Mouse (Mus musculus) spleen, adult 18-20 months (tissue): ENCODE results near the gene Hspa12a.

Experiments used
- DNase-seq, 2 experiments: peaks; one replicate each; pipeline ENCODE4 v3.0.0; 2022; ENCODE audit warnings: mixed read lengths in 2 of 2

Gene Hspa12a

DNA sequence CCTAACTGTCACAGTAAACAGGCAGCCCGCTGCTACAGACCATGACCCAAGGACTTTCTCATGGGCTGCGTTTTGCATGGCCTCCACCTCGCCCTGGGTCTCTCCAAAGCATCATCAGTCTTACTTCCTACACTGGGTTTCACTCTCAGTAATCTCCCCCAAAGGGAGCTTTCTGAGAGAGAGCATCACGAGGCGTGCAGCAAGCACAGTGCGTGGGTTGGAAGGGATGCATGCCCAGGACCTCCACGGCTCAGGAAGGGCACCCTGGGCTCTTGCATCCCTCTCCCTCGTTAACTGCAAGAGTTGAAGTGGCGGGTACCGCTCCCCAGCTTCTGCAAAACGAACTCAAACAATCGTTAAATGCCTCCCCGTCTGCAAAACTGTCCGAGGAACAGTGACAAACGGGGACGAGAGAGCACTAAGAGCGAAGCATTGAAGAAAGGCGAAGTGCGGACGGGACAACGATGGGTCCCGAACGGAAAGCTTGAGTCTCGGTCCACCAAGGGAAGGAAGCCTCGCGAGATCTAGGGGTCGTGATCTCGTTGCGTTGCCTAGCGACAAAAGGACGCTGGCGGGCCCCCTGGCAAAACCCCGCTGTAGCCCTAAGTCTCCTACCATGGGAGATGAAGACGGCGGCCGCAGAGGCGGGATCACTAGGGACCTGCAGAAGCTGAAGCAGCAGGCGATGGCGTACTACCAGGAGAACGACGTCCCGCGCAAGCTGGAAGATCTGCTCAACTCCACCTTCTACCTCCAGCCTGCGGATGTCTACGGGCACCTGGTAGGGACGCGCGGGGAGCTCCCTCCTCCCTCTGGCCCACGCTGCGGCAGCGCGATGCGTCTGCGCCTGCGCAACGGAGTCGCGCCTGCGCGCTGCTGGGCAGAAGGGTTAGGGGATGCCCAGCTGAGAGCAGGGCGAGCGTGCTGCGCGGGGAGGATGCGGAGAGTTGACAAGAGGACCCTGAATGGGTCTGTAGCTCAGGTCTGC lies at the start of gene Hspa12a, which contains the start of gene Eno4:
Gene Hspa12a (minus strand): TSS at position 814 of the 988 bp plus-strand sequence.
Gene Eno4 (plus strand): TSS at position 585 of the 988 bp plus-strand sequence.
- DNase-seq: peak; percentile 89 to 92

DNA sequence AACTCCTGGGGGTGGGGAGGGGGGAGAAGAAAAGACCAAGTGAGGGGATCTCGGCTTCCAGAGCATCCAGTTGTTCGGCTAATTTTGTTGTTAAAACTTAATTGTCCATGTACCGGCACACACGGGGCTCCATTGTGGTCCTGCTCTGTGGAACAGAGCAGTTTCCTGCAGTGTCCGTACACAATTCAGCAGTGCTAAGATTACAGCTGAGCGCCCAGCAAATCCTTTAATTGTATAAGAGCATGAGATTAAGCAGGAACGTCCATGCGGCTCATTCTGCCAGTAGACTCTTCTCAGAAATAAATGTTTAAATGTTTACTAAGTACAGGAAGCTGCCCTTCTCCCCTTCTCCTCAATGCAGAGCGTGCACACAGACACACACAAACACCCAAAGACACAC lies 38.1 kb upstream of the Hspa12a start:
- DNase-seq: no peak

DNA sequence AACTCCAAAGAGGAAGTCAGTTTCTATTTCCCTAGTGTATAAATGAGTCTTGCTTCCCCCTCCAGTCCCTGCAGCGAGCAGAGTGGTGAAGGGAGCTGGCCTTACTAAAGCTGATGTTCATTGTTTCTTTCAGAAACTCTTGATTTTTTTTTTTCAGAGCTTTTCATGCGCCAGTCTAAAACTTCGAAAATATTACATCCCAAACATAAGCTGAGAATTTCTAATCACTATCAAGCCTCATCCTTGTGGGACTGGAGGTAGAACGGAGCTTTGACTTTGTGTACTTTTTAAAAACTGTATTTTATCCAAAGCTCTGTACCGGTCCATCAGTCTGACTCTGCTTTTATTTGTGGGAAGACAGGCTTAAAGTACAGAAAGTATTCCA lies 36.6 kb upstream of the Hspa12a start:
- no peak for DNase-seq

DNA sequence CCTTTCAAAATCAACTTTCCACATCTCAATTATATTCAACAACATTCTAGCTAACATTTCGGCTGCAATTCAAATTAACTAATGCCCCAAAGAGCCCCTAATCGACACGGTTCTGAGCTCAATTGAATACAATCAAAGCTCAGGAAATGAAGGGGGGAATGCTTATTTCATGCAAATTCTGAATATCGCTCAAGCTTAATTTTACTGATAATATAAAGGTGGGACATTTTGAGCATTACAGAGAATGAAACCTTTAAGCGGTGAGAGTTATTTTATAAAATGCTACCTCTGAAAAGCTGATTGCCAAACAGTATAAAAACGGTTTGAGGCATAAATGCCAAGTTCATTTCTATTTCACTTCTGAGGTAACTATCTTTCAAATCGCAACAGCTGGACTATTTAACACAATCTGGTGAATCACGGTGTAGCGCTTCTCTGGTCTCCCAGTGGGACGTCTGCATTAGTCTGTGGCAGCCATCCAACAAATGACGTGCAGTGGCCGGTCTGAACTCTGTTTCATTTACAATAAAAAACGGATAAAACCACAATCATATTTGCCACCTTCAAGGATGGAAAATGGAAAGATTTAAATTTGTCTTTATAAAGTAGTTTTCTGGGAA lies 36.1 kb upstream of the Hspa12a start:
- no peak for DNase-seq

GRCm38 (mm10) chr19:58978401-58979171 lies 35.1 kb upstream of the Hspa12a start:
- no peak for DNase-seq

DNA sequence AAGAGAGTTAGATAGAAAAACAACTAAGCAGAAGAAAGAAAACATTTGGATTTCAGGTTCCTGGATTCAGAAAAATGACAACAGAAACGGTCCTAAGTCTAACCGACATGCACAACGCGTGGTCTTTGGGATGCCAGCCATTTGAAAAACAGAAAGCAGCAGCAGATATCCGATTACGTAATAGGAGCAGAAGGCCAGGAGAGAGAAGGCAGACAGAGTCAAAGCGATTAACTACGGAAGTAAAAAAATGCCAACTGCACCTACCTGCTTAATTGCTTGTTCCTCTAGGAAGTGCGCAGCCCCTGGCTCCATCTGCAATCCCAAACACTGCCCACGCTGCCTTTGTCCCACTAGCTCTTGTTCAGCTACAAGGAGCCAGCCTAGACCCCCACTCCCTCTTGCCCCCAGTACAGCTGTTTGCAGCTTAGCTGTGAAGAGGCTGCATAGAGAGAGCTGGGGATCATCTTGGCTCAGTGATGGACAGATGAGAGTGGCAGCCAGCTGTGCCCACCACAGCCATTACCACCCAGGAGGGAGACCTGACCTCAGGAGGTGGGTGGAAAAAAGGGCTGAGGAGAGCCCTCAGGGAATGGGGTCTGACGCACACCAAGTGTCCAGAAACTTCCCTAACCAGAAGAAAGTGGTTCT lies 31.9 kb upstream of the Hspa12a start:
- no peak for DNase-seq

DNA sequence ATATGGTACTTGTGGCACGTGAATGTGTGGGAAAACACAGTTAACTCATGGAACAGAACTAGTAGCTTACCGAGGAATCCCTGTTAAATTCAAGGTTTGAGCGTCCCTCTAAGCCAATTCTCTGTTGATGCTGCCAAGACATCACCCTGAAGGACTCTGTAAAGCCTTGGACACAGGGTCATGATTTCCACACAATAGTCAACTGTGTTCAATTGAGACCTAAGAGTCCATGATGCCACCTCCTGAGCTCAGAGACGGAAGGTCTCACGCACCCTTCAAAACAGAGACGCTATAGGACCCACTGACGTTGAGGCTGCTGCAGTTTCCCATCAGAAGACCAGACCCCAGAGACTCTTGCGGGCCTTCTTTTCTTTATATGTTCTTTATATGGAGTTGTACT lies 30.7 kb upstream of the Hspa12a start:
- DNase-seq: no peak

DNA sequence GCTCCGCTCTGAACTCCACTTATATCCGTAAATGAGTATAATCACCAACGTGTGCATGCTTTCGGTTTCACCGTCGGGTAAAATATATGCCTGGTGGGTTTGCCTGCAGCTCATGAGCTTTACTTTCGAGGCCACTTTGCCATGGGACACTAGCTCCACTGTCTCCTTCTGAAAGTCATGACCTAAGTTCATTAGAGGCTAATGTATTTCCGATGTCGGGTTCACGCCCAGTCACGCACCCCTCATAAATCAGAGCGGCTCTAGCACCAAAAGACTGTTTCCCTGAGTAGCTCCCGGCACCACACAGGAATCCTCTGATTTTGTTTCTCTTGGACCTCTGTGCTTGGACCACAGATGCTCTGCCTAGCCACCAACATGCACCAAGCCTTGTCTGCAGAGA lies 27.4 kb upstream of the Hspa12a start:
- no peak for DNase-seq

- no peak for DNase-seq
These were observed 25.5 kb upstream of the Hspa12a start for GRCm38 (mm10) chr19:58968731-58969506.

DNA sequence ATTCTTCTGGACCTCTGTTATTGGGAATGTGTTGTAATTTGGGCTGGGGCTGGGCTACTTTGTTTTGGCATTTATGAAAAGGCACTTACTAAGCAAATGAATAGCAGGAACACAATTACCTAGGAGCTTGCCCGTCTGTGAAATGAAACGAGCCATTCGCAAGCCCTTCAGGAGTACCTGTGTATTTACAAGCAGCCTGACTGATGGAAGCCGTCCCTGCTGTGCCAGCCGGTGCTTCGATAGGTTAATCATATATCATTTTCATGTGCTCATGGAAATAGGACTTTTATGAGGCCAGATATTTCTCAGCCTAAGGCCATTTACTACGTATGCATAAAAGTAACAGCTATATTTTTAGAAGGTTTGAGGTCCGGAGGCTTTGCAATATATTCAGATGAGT lies 19.6 kb upstream of the Hspa12a start:
- no peak for DNase-seq

- no peak for DNase-seq
These were observed 11.3 kb upstream of the Hspa12a start for GRCm38 (mm10) chr19:58954779-58955178.

GRCm38 (mm10) chr19:58952236-58952635 lies 8.8 kb upstream of the Hspa12a start:
- DNase-seq: no peak

GRCm38 (mm10) chr19:58951521-58951920 lies 8.1 kb upstream of the Hspa12a start:
- DNase-seq: no peak

DNA sequence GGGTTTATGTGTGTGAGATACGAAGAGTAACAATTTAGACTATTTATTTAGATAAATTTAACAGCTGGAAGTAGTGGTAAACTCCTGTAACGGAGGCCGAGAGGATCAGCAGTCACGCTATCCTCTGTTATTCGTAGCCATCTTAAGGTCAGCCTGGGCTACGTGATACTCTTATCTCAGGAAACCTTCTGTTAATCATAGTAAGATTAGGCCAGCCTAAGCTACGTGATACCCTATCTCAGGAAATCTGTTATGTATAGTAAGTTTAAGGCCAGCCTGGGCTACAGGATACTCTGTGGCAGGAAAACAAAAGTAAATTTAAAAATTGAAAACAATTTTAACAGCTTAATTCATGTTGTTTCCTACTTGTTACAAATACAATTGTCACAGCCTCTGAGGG lies 2.5 kb upstream of the Hspa12a start:
- no peak for DNase-seq

DNA sequence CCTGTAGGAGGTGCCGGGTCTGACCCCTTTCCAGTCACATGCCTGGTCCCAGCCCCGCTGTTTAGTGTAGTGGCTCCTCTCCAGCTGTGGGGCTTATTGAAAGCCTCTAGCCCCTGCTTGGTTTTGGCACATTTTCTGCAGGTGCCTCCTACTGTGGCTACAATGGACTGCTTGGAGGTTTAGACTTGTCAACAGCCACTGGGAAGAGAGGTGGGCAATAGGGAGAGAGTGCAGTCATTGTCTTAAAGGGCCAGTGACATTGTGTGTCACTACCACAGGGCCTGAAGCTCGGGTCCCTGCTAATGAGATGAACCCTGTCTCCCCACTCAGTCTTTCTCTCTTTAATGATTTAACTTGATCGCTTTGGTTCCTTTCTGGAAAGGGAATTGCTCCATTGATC lies 10.4 kb downstream of the Hspa12a start:
- DNase-seq: no peak

GRCm38 (mm10) chr19:58931081-58931800 lies 12.2 kb downstream of the Hspa12a start:
- no peak for DNase-seq

DNA sequence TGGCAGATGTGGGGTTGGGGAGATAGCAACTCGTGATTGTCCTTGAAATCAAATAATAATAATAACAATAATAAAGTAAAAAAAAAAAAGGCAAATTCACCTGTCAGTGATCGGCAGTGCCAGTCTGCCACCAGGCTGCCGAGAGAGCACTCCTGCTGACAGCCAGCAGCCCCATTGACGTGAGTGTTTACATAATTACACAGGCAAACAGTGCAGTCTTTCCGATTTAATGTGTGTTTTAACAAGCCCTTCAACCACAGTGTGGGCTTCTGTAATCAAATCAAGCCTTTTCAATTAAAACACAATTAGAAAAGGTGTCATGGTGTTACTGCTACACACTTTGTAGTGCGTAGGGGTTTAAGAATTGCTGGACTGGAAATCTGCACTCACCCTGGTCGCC lies 24.3 kb downstream of the Hspa12a start:
- no peak for DNase-seq

GRCm38 (mm10) chr19:58918597-58918996 lies 24.9 kb downstream of the Hspa12a start:
- DNase-seq: no peak

DNA sequence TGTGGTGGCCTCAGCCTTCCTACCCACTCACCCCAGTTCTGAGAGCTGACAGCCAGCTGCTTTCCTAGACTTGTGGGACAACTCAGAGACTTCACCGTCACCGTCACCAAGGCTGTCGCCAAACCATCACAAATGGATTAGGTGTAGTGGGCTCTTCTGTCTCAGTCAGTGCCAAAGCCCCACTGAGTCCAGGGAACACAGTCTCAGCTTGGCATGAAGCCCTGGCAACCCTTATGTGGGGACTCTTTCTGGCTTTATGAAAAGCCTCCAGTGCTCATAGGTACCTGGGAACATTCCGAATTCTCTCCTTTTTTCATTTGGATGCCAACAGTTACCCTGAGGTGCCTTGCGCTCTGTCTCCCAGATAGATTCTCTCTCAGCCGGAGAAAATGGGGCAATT lies 30.2 kb downstream of the Hspa12a start:
- no peak for DNase-seq

GRCm38 (mm10) chr19:58911386-58911785 lies 32.1 kb downstream of the Hspa12a start:
- DNase-seq: peak; percentile 27 to 67

- peak in 1 of 2 experiments; percentile 9 for DNase-seq
These were observed 32.5 kb downstream of the Hspa12a start for GRCm38 (mm10) chr19:58910941-58911368.
